Mouse (Mus musculus) MEL (cell line): ENCODE data around the gene Ddx5.

ENCODE experiments used
- BHLHE40 ChIP-seq: IDR thresholded peaks from 2 replicates; pipeline ENCODE4 v1.6.1; 2012; ENCODE audit warnings: low read depth, mild to moderate bottlenecking, inconsistent platforms, low read length, improper control_type of control experiment, borderline replicate concordance
- CHD1 ChIP-seq: IDR thresholded peaks from 2 replicates; pipeline ENCODE4 v1.6.1; 2012; ENCODE audit warnings: low read depth, mild to moderate bottlenecking, inconsistent platforms, low read length, improper control_type of control experiment
- CHD2 ChIP-seq: IDR thresholded peaks from 2 replicates; pipeline ENCODE4 v1.6.1; 2011; ENCODE audit warnings: low read length, improper control_type of control experiment
- CTCF ChIP-seq, 3 experiments: IDR thresholded peaks in 2 of 3; conservative IDR thresholded peaks in 1 of 3; 2 replicates each; pipeline ENCODE4 v1.5.1; 2011 to 2012; ENCODE audit warnings: low read length in 3 of 3, low read depth in 2 of 3, mild to moderate bottlenecking in 2 of 3, improper control_type of control experiment in 1 of 3, inconsistent platforms in 1 of 3, mixed read lengths in 1 of 3, moderate library complexity in 1 of 3; ENCODE audit not compliant: control insufficient read depth in 1 of 3, insufficient read depth in 1 of 3, poor library complexity in 1 of 3, severe bottlenecking in 1 of 3
- EP300 ChIP-seq, 2 experiments: IDR thresholded peaks; 2 replicates each; pipeline ENCODE4 v1.6.1; 2011; ENCODE audit warnings: improper control_type of control experiment in 2 of 2, low read length in 2 of 2, low read depth in 1 of 2, mild to moderate bottlenecking in 1 of 2
- ETS1 ChIP-seq: IDR thresholded peaks from 2 replicates; pipeline ENCODE4 v1.6.1; 2012; ENCODE audit warnings: low read depth, mild to moderate bottlenecking, inconsistent platforms, low read length, improper control_type of control experiment, moderate library complexity
- GATA1 ChIP-seq: IDR thresholded peaks from 2 replicates; pipeline ENCODE4 v1.6.1; 2011; ENCODE audit warnings: low read depth, low read length, improper control_type of control experiment
- MAX ChIP-seq: IDR thresholded peaks from 2 replicates; pipeline ENCODE4 v1.6.1; 2011; ENCODE audit warnings: low read length, improper control_type of control experiment
- MAZ ChIP-seq: IDR thresholded peaks from 2 replicates; pipeline ENCODE4 v1.6.1; 2012; ENCODE audit warnings: low read depth, mild to moderate bottlenecking, inconsistent platforms, low read length, improper control_type of control experiment
- NRF1 ChIP-seq: IDR thresholded peaks from 2 replicates; pipeline ENCODE4 v1.6.1; 2014; ENCODE audit warnings: low read depth, mild to moderate bottlenecking, inconsistent platforms, low read length, improper control_type of control experiment, moderate library complexity; ENCODE audit not compliant: poor library complexity, insufficient read depth, severe bottlenecking
- POLR2A ChIP-seq, 2 experiments: IDR thresholded peaks; 2 replicates each; pipeline ENCODE4 v1.6.1; 2011 to 2012; ENCODE audit warnings: low read length in 2 of 2, mild to moderate bottlenecking in 2 of 2, control low read depth in 1 of 2, improper control_type of control experiment in 1 of 2, low read depth in 1 of 2, moderate library complexity in 1 of 2; ENCODE audit not compliant: control insufficient read depth in 1 of 2, insufficient read depth in 1 of 2, poor library complexity in 1 of 2
- POLR2AphosphoS5 ChIP-seq: IDR thresholded peaks from 2 replicates; pipeline ENCODE4 v1.6.1; 2012; ENCODE audit warnings: low read depth, borderline replicate concordance, mild to moderate bottlenecking, inconsistent platforms, low read length, moderate library complexity, mixed read lengths
- ZNF384 ChIP-seq: IDR thresholded peaks from 2 replicates; pipeline ENCODE4 v1.6.1; 2012; ENCODE audit warnings: low read depth, mild to moderate bottlenecking, inconsistent platforms, low read length, improper control_type of control experiment

- TF ChIP-seq CTCF (IDR thresholded peaks at IDR 0.05 in 2 of 3, conservative IDR thresholded peaks at IDR 0.05 in 1 of 3; ENCODE audit: control insufficient read depth in 1 of 3, insufficient read depth in 1 of 3, low read depth in 2 of 3, low read length in 3 of 3, poor library complexity in 1 of 3, severe bottlenecking in 1 of 3) (no peak), MAZ (no peak), POLR2AphosphoS5 (no peak), CHD2 (no peak), POLR2A (IDR thresholded peaks at IDR 0.05; ENCODE audit: control insufficient read depth in 1 of 2, insufficient read depth in 1 of 2, low read depth in 1 of 2, low read length in 2 of 2, poor library complexity in 1 of 2) (no peak), MAX (no peak), CHD1 (no peak), ETS1 (no peak), EP300 (IDR thresholded peaks at IDR 0.05; ENCODE audit: low read depth in 1 of 2, low read length in 2 of 2) (no peak), ZNF384 (no peak), NRF1 (no peak), GATA1 (no peak), BHLHE40 (no peak)
Observed at GRCm38 (mm10) chr11:106760511-106760910, 28.5 kb downstream of the Ddx5 start.
